Mouse (Mus musculus) kidney, postnatal 14 days (tissue): ENCODE measurements around the gene B4gat1.

Experiments used
- DNase-seq: peaks from one replicate; pipeline ENCODE4 v3.0.0; 2022; ENCODE audit warnings: mixed read lengths

The B4gat1 gene

GRCm38 (mm10) chr19:5036577-5036976, 2.0 kb upstream of the B4gat1 start:
- DNase-seq: no peak

- peak; percentile 83 for DNase-seq
These were observed 701 bp upstream of the B4gat1 start for GRCm38 (mm10) chr19:5037678-5038571.

DNA sequence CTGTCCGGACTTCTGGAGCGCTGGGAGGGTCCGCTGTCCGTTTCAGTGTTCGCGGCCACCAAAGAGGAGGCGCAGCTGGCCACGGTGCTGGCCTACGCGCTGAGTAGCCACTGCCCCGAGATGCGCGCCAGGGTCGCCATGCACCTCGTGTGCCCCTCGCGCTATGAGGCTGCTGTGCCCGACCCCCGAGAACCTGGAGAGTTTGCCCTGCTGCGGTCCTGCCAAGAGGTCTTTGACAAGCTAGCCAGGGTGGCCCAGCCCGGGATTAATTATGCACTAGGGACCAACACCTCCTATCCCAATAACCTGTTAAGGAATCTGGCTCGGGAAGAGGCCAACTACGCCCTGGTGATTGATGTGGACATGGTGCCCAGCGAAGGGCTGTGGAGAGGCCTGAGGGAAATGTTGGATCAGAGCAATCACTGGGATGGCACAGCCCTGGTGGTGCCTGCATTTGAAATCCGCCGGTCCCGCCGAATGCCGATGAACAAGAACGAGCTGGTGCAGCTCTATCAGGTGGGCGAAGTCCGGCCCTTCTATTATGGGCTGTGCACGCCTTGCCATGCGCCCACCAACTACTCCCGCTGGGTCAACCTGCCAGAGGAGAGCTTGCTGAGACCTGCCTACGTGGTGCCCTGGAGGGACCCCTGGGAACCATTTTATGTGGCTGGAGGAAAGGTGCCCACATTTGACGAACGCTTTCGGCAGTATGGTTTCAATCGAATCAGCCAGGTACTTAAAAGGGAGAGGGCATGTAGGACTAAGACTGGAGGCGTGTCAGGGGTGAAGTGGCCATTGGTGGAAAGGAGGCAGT, 882 bp downstream of the B4gat1 start:
- DNase-seq: no peak

- peak; percentile 95 for DNase-seq
These were observed 2.4 kb downstream of the B4gat1 start, which contains the start of gene Brms1 for GRCm38 (mm10) chr19:5040862-5041523. Brms1 (plus strand) TSS chr19:5041354.

GRCm38 (mm10) chr19:5041588-5041987, 3.0 kb downstream of the B4gat1 start:
- DNase-seq: no peak

DNA sequence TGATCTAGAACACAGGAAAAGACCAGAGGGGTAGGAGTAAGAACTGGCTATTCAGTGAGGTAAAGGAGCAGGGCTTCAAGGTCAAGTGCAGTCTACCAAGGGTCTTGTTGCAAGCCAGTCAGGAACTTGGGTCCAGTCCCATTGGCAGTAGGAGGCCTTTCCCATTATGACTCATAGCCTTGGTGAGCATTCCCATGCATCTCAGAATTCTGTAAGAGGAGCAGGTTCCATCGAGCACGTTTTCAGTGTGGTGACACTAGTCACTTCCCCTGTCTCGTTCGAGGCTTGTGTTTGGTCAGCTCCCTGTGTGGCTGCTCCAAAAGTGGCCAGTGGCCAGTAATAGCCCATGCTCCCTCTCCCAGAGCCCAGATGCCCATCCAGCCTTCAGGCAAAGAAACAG, 6.9 kb downstream of the B4gat1 start:
- DNase-seq: no peak

GRCm38 (mm10) chr19:5048138-5049056, 9.8 kb downstream of the B4gat1 start:
- no peak for DNase-seq

- no peak for DNase-seq
These were observed 10.7 kb downstream of the B4gat1 start for GRCm38 (mm10) chr19:5049325-5049724.

DNA sequence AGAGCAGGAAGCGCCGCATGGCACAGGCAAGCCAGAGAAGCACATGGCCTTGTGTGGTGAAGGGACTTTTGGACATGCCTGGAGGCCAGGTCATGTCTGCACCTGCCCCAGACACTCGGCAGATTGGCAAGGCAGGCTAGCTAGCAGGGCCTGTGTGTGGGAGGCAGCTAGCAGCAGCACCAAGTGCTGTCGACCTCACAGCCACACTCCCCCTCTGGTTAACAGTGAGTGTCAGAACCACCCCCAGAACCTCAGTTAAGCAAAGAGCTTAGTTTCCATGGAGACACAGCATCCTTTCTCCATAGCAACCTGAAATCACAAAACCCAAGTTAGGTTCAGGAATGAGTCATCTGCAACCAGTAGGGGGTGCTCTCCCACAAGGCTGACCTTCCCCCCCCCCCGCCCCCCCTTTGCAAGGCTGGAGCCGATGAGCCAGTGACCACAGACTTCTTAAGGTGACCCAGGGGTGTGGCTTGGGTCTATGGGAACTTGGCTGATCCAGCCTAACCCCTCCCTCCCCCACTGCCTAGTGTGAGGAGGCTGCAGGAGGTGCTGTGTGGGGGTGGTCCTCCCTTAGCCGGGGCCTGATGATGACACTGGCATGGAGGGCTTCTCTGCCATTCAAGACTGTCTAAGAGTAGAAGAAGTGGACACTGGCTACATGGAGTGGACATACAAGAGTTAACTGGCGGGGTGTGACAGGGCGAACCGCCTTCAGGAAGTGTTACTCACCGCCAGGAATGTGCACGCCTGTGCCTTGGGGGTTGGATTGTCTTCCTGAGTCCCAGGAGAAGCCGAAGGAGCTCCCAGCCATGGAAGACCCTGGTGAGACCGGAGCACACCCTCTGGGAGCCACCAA, 11.7 kb downstream of the B4gat1 start, which contains the start of gene Rin1:
Rin1 (plus strand) TSS at position 435 of the 859 bp plus-strand sequence.
- peak; percentile 69 for DNase-seq

DNA sequence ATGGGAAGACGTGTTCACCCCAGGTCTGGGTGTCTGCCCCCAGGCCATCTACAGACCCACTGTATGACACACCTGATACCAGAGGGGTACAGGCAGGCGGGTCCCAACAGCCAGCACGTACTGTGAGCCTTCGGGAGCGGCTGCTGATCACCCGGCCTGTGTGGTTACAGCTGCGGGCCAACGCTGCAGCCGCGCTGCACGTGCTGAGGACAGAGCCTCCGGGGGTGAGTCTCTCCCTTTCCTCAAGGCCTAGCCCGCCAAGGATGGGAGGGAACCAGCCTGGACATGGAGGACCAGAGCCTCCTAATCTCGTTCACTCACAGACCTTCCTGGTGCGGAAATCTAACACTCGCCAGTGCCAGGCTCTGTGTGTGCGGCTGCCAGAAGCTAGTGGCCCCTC, 12.4 kb downstream of the B4gat1 start:
- no peak for DNase-seq

DNA sequence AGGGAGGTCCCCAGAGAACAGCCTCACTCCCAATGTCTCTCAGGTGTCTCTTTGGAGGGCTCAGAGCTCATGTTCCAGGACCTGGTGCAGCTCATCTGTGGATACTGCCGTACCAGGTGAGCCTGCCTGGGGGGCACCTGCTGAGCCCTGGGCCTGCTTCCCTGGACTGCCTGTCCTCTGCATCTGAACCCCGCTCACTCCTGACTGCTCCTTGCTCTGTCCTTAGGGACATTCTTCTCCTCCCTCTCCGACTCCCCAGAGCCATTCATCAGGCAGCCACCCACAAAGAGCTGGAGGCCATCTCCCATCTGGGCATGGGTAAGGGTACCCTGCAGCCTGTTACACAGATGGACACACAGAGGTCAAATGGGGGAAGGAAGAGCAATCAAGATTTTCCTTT, 12.9 kb downstream of the B4gat1 start:
- DNase-seq: no peak

GRCm38 (mm10) chr19:5052166-5052822, 13.7 kb downstream of the B4gat1 start:
- DNase-seq: no peak

DNA sequence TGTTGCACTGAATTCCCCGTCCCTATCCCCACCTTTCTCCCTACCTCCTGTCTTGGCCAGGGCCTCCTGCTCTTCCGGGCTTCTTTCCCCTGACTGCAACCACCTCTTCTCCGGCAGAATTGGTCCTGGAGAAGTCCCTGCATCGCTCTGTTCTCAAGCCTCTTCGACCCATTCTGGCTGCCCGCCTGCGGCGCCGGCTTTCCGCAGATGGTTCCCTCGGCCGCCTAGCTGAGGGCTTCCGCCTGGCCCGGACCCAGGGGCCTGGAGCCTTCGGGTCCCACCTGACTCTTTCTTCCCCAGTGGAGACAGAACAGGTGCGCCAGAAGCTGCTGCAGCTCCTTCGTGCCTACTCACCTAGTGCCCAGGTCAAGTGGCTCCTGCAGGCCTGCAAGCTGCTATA, 14.2 kb downstream of the B4gat1 start:
- DNase-seq: no peak

- DNase-seq: peak; percentile 50
These were observed 15.3 kb downstream of the B4gat1 start for GRCm38 (mm10) chr19:5053909-5054308.

DNA sequence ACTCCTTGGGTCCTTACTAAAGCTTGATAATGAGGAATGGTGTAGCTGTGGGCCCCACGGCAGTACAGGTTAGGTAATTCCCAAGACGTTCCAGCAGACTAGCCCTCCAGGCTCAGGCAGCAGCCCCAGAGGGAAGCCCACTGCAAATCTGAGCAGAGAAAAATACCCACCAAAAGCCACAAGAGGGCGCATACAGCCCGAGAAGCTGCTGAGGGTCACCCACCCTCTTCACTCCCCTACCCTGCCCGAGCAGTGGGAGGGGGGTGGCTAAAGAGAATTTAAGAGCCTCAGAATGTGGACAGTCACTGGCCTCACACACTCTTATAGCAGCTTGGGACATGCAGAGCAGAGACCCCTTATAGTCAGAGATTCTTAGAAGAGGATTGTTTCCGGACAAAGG, 17.6 kb downstream of the B4gat1 start:
- DNase-seq: peak; percentile 60

DNA sequence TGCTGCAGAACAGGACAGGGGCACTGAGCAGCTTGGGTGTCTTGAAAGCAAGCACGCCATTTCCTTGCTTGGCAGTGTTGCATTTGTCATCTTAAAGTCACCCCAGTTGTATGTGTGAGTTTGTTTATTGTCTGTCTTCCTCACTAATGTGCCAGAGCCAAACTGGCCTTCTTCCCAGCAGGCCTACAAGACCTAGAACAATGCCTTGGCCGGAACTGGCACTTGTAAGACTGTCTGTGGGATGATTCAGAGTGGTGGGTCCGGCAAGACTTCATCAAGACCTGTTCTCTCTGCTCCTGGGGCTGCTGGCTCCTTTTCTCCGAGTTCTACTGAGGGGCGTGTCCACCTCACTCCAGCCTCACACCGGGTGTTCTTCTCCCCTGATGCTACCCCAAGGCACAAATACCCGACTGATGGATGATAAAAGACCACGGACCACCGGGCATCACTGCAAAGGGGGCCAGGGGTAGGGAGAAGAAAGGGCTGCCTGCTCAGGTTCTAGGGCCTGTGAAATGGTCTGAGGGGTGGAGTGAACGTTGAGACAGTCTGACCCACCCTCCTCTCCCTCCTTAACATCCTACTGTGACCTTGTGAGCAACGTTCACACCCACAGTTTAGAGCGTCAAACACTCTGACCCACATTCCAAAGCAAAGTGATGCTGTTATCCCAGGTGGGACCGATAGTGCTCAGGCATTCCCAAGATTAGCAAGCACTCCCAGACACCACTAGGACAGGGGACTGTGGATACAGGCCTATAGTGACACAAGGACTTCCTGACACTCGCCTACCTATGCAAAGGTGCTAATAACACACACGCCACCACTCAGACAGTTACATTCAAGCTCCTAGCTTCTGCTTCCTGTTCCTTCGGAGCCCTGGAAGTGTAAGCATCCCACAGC, 19.5 kb downstream of the B4gat1 start:
- DNase-seq: no peak

DNA sequence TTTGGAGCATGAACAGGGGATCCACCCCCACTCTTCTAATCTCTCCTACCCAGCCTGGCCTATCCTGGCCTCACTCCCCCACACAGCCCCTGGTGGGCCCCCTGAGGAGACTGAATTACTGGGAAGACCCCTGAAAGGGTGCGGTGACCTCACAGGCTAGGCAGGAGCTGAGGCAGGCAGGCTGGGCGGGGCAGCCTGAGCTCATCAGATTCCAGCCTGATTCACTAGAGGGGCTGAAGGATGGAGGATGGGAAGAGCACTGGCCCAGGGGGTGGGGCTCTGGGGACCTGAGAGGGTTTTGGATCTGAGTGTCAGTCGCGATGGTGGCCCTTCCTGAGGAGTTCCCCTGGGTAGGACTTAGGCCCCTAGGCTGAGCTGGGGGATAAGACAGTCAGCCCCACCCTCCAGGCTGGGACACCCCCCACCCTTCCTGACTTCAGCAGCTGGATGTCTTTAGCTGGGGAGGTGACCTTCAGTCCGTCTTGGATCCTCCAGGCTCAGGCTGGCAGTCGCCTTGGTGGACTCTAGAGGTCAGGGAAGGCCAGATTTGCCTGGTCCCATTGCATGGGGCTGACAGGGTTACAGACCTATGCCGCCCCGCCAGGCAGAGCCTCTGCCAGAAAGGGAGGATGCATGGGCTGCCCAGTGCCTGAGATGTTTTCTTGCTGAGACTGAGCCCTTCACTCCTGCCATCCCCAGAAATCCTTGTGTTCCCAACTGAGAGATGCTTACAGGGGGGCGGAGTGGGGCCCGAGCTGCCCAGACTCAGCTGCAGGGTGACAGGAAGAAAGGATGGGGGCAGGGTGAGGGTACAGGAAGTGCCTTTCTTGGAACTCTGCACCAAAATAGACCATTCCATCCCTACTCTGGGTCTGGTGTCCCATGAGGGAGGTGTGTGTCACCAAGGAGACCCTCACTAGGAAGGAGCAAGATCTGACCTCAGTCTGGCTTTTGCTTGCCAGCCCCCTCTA, 20.5 kb downstream of the B4gat1 start:
- peak; percentile 52 for DNase-seq
